Mouse (Mus musculus): ENCODE measurements around the gene Sspo.

DNA sequence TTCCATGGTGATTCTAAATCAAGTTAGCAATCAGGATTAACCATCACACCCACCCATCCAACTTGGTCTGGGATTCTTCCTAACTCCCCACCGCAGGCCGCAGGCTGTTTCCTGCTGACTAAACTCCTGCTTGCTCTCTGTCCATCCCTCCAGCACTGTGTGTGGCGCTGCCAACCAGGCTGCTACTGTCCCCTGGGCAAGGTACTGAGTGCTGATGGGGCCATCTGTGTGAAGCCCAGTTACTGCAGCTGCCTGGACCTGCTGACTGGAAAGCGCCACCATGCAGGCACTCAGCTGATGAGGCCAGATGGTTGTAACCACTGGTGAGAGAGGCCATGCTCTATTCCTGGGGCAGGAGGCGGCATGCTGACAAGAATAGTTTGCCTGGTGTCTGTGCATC is 34.5 kb downstream of the Sspo start:
- TF ChIP-seq ZC3H11A (IDR thresholded peaks at IDR 0.05; ENCODE audit: low read depth, low read length) (no peak), USF1 (IDR thresholded peaks at IDR 0.05; ENCODE audit: low read depth, low read length) (no peak), HCFC1 (IDR thresholded peaks at IDR 0.05; ENCODE audit: low read depth, low read length) (no peak), EP300 (IDR thresholded peaks at IDR 0.05; ENCODE audit: low read depth in 1 of 2, low read length in 2 of 2) (no peak), CHD1 (IDR thresholded peaks at IDR 0.05; ENCODE audit: low read depth, low read length) (no peak), CTCF (IDR thresholded peaks at IDR 0.05 in 2 of 3, conservative IDR thresholded peaks at IDR 0.05 in 1 of 3; ENCODE audit: control insufficient read depth in 1 of 3, insufficient read depth in 1 of 3, low read depth in 2 of 3, low read length in 3 of 3, poor library complexity in 1 of 3, severe bottlenecking in 1 of 3) (no peak), MYC (IDR thresholded peaks at IDR 0.05; ENCODE audit: low read depth, low read length) (no peak), TAL1 (IDR thresholded peaks at IDR 0.05; ENCODE audit: low read length) (no peak), ZKSCAN1 (IDR thresholded peaks at IDR 0.05; ENCODE audit: low read depth, low read length) (no peak)
